In genomic region chr7:137300169-137300568, GRCm38 (mm10) we compare ENCODE assay signal across 12 mouse cellular contexts. TPM values are rescaled to one million over a fixed set of nuclear protein-coding genes. Genes with fewer than 3 reads are reported as not detected.
DNase-seq lines count a peak whose midpoint lies in the region; ATAC-seq and TF ChIP-seq lines count a peak whose summit lies in the region.
"Had no signal": no experiment of that assay in that cellular context is flagged by ENCODE, and none has a peak within 500 bp of the region (broad histone marks: within the 10 kb centered on the region; RNA-seq: fewer than 3 reads in every experiment).

No protein-coding gene starts in this region.

- DNase-seq in heart, adult 2 months: peak; percentile 49 to 64
- DNase-seq in heart, postnatal 4 days: no peak
- peak; percentile 62 for DNase-seq in embryonic facial prominence, embryonic 10.5 days (ENCODE audit: low spot score)
- DNase-seq in hindbrain, embryonic 14.5 days (ENCODE audit: low spot score): no peak
- no peak for DNase-seq in thymus, postnatal 25 days
- DNase-seq in adrenal gland, adult 8-10 months: no peak
- DNase-seq in spleen, postnatal 10 days (ENCODE audit: low spot score in 2 of 2): no peak
- DNase-seq: lung, postnatal 10 days; retina, postnatal 1 day had no signal

- peak overlapping the region; percentile 7; the same call in 1 of the 2 replicates for H3K4me3 ChIP-seq in heart, adult 2 months
- peak overlapping the region; percentile 16; the same call in 1 of the 2 replicates for H3K4me3 ChIP-seq in embryonic facial prominence, embryonic 10.5 days
- H3K4me3 ChIP-seq in hindbrain, embryonic 14.5 days (replicated peaks; ENCODE audit: low read length): 0 out of 2 replicates have a peak overlapping the region, but pooled peaks have one; percentile 11
- no peak overlapping the region for H3K4me3 ChIP-seq in midbrain, embryonic 16.5 days (ENCODE audit: low read depth, low read length)
- H3K4me3 ChIP-seq: layer of hippocampus, adult 2 months had no signal

- TF ChIP-seq CTCF in heart, adult 2 months (IDR thresholded peaks at IDR 0.05): peak; percentile 33

- H3K27ac ChIP-seq in heart, adult 2 months: peak overlapping the region; percentile 81
- H3K27ac ChIP-seq in embryonic facial prominence, embryonic 10.5 days (replicated peaks): peak overlapping the region; percentile 59
- peak overlapping the region; percentile 92 for H3K27ac ChIP-seq in hindbrain, embryonic 14.5 days
- peak overlapping the region; percentile 57 for H3K27ac ChIP-seq in midbrain, embryonic 16.5 days (ENCODE audit: low read length)
- H3K27ac ChIP-seq: layer of hippocampus, adult 2 months had no signal

- peak overlapping the region; percentile 6; the same call in 1 of the 2 replicates for H3K9ac ChIP-seq in heart, adult 2 months (ENCODE audit: low read depth, low read length)
- H3K9ac ChIP-seq in hindbrain, embryonic 14.5 days: peak overlapping the region; percentile 79
- peak overlapping the region; percentile 43 for H3K9ac ChIP-seq in midbrain, embryonic 16.5 days (ENCODE audit: low read depth, low read length)

- no peaks in the 10 kb centered on the region for H3K9me3 ChIP-seq in embryonic facial prominence, embryonic 10.5 days
- no peaks in the 10 kb centered on the region for H3K9me3 ChIP-seq in hindbrain, embryonic 14.5 days (ENCODE audit: control insufficient read depth, low read length)
- no peaks in the 10 kb centered on the region for H3K9me3 ChIP-seq in midbrain, embryonic 16.5 days (replicated peaks; ENCODE audit: control insufficient read depth, low read length, poor library complexity, severe bottlenecking)

- peak overlapping the region; percentile 70 for H3K4me2 ChIP-seq in hindbrain, embryonic 14.5 days (replicated peaks)
- peak overlapping the region; percentile 59 for H3K4me2 ChIP-seq in midbrain, embryonic 16.5 days (ENCODE audit: low read length)

- no peak for TF ChIP-seq POLR2A in heart, adult 2 months (IDR thresholded peaks at IDR 0.05; ENCODE audit: insufficient read depth, low read depth, low read length)

- WGBS in heart, adult 2 months: 38% methylated on average over 11 of the region's 11 CpGs
- WGBS in embryonic facial prominence, embryonic 10.5 days: 30% methylated on average over 11 of the region's 11 CpGs
- WGBS in hindbrain, embryonic 14.5 days: 51% methylated on average over 11 of the region's 11 CpGs
- 54% methylated on average over 11 of the region's 11 CpGs for whole genome bisulfite sequencing in midbrain, embryonic 16.5 days

- H3K36me3 ChIP-seq in heart, adult 2 months (ENCODE audit: control insufficient read depth, insufficient read depth, low read length): peaks cover 2% of the 10 kb centered on the region; the same call in 1 of the 2 replicates
- H3K36me3 ChIP-seq in embryonic facial prominence, embryonic 10.5 days (replicated peaks): peaks cover 27% of the 10 kb centered on the region
- H3K36me3 ChIP-seq in hindbrain, embryonic 14.5 days (replicated peaks; ENCODE audit: control insufficient read depth, insufficient read depth): peaks cover 16% of the 10 kb centered on the region
- H3K36me3 ChIP-seq in midbrain, embryonic 16.5 days (ENCODE audit: control insufficient read depth, insufficient read depth, low read length): no peaks in the 10 kb centered on the region

- H3K27me3 ChIP-seq in heart, adult 2 months (ENCODE audit: control insufficient read depth, insufficient read depth, low read length): no peaks in the 10 kb centered on the region
- H3K27me3 ChIP-seq in embryonic facial prominence, embryonic 10.5 days (replicated peaks; ENCODE audit: low read depth, poor library complexity, severe bottlenecking): peaks cover 51% of the 10 kb centered on the region
- no peaks in the 10 kb centered on the region for H3K27me3 ChIP-seq in hindbrain, embryonic 14.5 days (ENCODE audit: control insufficient read depth, insufficient read depth, low read length)
- peaks cover 5% of the 10 kb centered on the region; the same call in 1 of the 2 replicates for H3K27me3 ChIP-seq in midbrain, embryonic 16.5 days (ENCODE audit: control insufficient read depth, insufficient read depth, low read depth, low read length)

- TF ChIP-seq EP300 in heart, adult 2 months (IDR thresholded peaks at IDR 0.05; ENCODE audit: insufficient read depth, low read depth, low read length): peak; percentile 57; the same call in 1 of the 2 replicates

- no peaks in the 10 kb centered on the region for H3K79me2 ChIP-seq in heart, adult 2 months (replicated peaks; ENCODE audit: control insufficient read depth, insufficient read depth, low read length)

- H3K4me1 ChIP-seq in heart, adult 2 months (ENCODE audit: control insufficient read depth, insufficient read depth, low read length): peaks cover 24% of the 10 kb centered on the region
- H3K4me1 ChIP-seq in embryonic facial prominence, embryonic 10.5 days: peaks cover 98% of the 10 kb centered on the region
- H3K4me1 ChIP-seq in hindbrain, embryonic 14.5 days (replicated peaks; ENCODE audit: control insufficient read depth, insufficient read depth, low read length): peaks cover 73% of the 10 kb centered on the region
- H3K4me1 ChIP-seq in midbrain, embryonic 16.5 days (ENCODE audit: control insufficient read depth, insufficient read depth, low read length): peaks cover 39% of the 10 kb centered on the region

- peak; percentile 25; the same call in 1 of the 2 replicates for ATAC-seq in hindbrain, embryonic 14.5 days (ENCODE audit: low FRiP score)
- no peak for ATAC-seq in midbrain, embryonic 16.5 days
- ATAC-seq: inflammation-experienced regulatory T-cells, adult 6 months had no signal

- intact Hi-C loops in heart, adult 2 months (cut with DNase I): loop anchor here (1.0 to 5.0 kb wide), 2 partner anchors 10 to 608 kb away; no protein-coding TSS in a partner anchor

RNA-seq across cellular contexts. Expression of gene Ebf3, which starts 14.1 kb away (rescaled TPM):
- total RNA-seq in heart, adult 2 months (2021): 1 to 10 TPM; 6.1 to 7.5 TPM
- 5.0 and 6.0 TPM in 2 replicates for polyA plus RNA-seq in heart, adult 2 months (2012; rRNA removed)
- 10 to 100 TPM; 18.7 to 20.1 TPM for total RNA-seq in heart, postnatal 4 days (2021)
- 8.4 and 9.4 TPM in 2 replicates for polyA plus RNA-seq in embryonic facial prominence, embryonic 10.5 days (2016; fragmentation: Nextera tagmentation; extraction: Ambion mirVana)
- 26.9 and 32.8 TPM in 2 replicates for polyA plus RNA-seq in hindbrain, embryonic 14.5 days (2014; fragmentation: Nextera tagmentation; extraction: Ambion mirVana)
- polyA plus RNA-seq in midbrain, embryonic 16.5 days (2015; fragmentation: Nextera tagmentation; extraction: Ambion mirVana): 8.8 and 9.0 TPM in 2 replicates
- 1 to 10 TPM; 1.2 to 4.9 (median 2.8) TPM for total RNA-seq in adrenal gland, adult 8-10 months (2022)
- polyA plus RNA-seq: inflammation-experienced regulatory T-cells, adult 6 months had no signal

Comparison
In these comparisons a context has a peak if more than half of its experiments do, and no peak if none do; other contexts are left out.
1. DNase-seq: peak in heart, adult 2 months (2 of 2) and embryonic facial prominence, embryonic 10.5 days (single experiment); none in heart, postnatal 4 days (single experiment), hindbrain, embryonic 14.5 days (single experiment), thymus, postnatal 25 days (single experiment), adrenal gland, adult 8-10 months (single experiment) and spleen, postnatal 10 days (0 of 2).
2. H3K9ac ChIP-seq: peak in every context shown above with its lines; median percentile 79 in hindbrain, embryonic 14.5 days; 43 in midbrain, embryonic 16.5 days; 6 in heart, adult 2 months.
3. Peak in every context shown above with its lines, with median percentiles within 50 percentile points of each other: H3K27ac ChIP-seq.